Mouse (Mus musculus) central nervous system, embryonic 11.5 days (tissue): Measurements from ENCODE around the gene Hdgfl1. TPM values are rescaled to one million over a fixed set of nuclear protein-coding genes. Genes with fewer than 3 reads are reported as not detected.

Experiments
- polyA plus RNA-seq: library from polyadenylated mRNA; depleted of rRNA; stranded (reverse); fragments of >200 nt; gene quantifications from 2 replicates; pipeline ENCODE4 v1.2.3, GENCODE M21; 2012; rRNA removed

The Hdgfl1 gene
- polyA plus RNA-seq: not detected in 2 replicates

GRCm38 (mm10) chr13:26769955-26770354, at the start of gene Hdgfl1:
TSS of gene Hdgfl1 (minus strand) at chr13:26770165.

